Mouse (Mus musculus) spleen, adult 2 months (tissue): ENCODE measurements around the gene Serpina16.

Source experiments
- CTCF ChIP-seq: fragments of 200-500 bp; IDR thresholded peaks from 2 replicates; pipeline ENCODE4 v1.5.1; 2011; ENCODE audit warnings: mild to moderate bottlenecking, inconsistent platforms; ENCODE audit not compliant: insufficient read depth, insufficient read length, insufficient replicate concordance; ENCODE audit errors: extremely low read depth
- POLR2A ChIP-seq: fragments of 200-500 bp; IDR thresholded peaks from 2 replicates; pipeline ENCODE4 v1.6.1; 2011; ENCODE audit warnings: low read depth, low read length, inconsistent platforms

GRCm38 (mm10) chr12:103686050-103686449 lies 10.1 kb upstream of the Serpina16 start:
- TF ChIP-seq POLR2A = no peak
- TF ChIP-seq CTCF = no peak
